Mouse (Mus musculus) kidney, postnatal 25 days (tissue): ENCODE results near the gene Tusc2.
A peak's percentile ranks its signal among the peaks of the same experiment; 100 is the strongest.

ENCODE experiments used
- DNase-seq, 2 experiments: peaks; one replicate each; pipeline ENCODE4 v3.0.0; 2021; ENCODE audit warnings: mixed read lengths in 2 of 2

The Tusc2 gene

GRCm38 (mm10) chr9:107563029-107563581, at the start of gene Tusc2:
TSS of gene Tusc2 (plus strand) at chr9:107563255.
- peak; percentile 96 to 99 for DNase-seq

GRCm38 (mm10) chr9:107514303-107514955, 48.6 kb upstream of the Tusc2 start:
- peak; percentile 82 to 87 for DNase-seq

GRCm38 (mm10) chr9:107520331-107520730, 42.7 kb upstream of the Tusc2 start:
- DNase-seq: no peak

- DNase-seq: no peak
These were observed 41.9 kb upstream of the Tusc2 start for GRCm38 (mm10) chr9:107521190-107521589.

- no peak for DNase-seq
These were observed 41.2 kb upstream of the Tusc2 start for GRCm38 (mm10) chr9:107521711-107522399.

GRCm38 (mm10) chr9:107522400-107522711, 40.7 kb upstream of the Tusc2 start:
- DNase-seq: no peak

- peak; percentile 85 to 86 for DNase-seq
These were observed 36.6 kb upstream of the Tusc2 start for GRCm38 (mm10) chr9:107526198-107527026.

GRCm38 (mm10) chr9:107533791-107534407, 29.2 kb upstream of the Tusc2 start, which contains the start of gene Tmem115:
TSS of gene Tmem115 (plus strand) at chr9:107533945.
- DNase-seq: peak; percentile 92 to 98

GRCm38 (mm10) chr9:107534408-107535202, 28.4 kb upstream of the Tusc2 start:
- DNase-seq: peak; percentile 24 to 59

GRCm38 (mm10) chr9:107538231-107538630, 24.8 kb upstream of the Tusc2 start:
- DNase-seq: no peak

- DNase-seq: no peak
These were observed 24.3 kb upstream of the Tusc2 start for GRCm38 (mm10) chr9:107538711-107539110.

- DNase-seq: no peak
These were observed 23.1 kb upstream of the Tusc2 start for GRCm38 (mm10) chr9:107539940-107540339.

GRCm38 (mm10) chr9:107540420-107540819, 22.6 kb upstream of the Tusc2 start:
- no peak for DNase-seq

GRCm38 (mm10) chr9:107541005-107541404, 22.1 kb upstream of the Tusc2 start:
- DNase-seq: no peak

GRCm38 (mm10) chr9:107541474-107542351, 21.3 kb upstream of the Tusc2 start, which contains the start of the genes Cyb561d2 and Nprl2:
TSS of gene Cyb561d2 (minus strand) at chr9:107542193.
TSS of gene Nprl2 (plus strand) at chr9:107542226.
- peak; percentile 94 to 96 for DNase-seq

- DNase-seq: no peak
These were observed 20.7 kb upstream of the Tusc2 start for GRCm38 (mm10) chr9:107542352-107542686.

GRCm38 (mm10) chr9:107542721-107543120, 20.3 kb upstream of the Tusc2 start:
- no peak for DNase-seq

- no peak for DNase-seq
These were observed 19.8 kb upstream of the Tusc2 start for GRCm38 (mm10) chr9:107543299-107543698.

GRCm38 (mm10) chr9:107544196-107544700, 18.8 kb upstream of the Tusc2 start:
- DNase-seq: no peak

GRCm38 (mm10) chr9:107544729-107545128, 18.3 kb upstream of the Tusc2 start:
- peak in 1 of 2 experiments; percentile 59 for DNase-seq

- peak in 1 of 2 experiments; percentile 56 for DNase-seq
These were observed 17.9 kb upstream of the Tusc2 start for GRCm38 (mm10) chr9:107545199-107545598.
